Mouse (Mus musculus) ovary, adult 10 weeks (tissue): ENCODE data around the gene Sike1. TPM values are rescaled to one million over a fixed set of nuclear protein-coding genes. Genes with fewer than 3 reads are reported as not detected.

Experiments
- polyA plus RNA-seq: library from polyadenylated mRNA; stranded (reverse); fragments of 350-450 nt; fragmentation: Illumina TruSeq; extraction: RNeasy Lipid Tissue Mini Kit (QIAGEN cat#74804); gene quantifications from one replicate; pipeline ENCODE4 v1.2.3, GENCODE M21; 2014

Gene Sike1
- 66.5 TPM for polyA plus RNA-seq

DNA sequence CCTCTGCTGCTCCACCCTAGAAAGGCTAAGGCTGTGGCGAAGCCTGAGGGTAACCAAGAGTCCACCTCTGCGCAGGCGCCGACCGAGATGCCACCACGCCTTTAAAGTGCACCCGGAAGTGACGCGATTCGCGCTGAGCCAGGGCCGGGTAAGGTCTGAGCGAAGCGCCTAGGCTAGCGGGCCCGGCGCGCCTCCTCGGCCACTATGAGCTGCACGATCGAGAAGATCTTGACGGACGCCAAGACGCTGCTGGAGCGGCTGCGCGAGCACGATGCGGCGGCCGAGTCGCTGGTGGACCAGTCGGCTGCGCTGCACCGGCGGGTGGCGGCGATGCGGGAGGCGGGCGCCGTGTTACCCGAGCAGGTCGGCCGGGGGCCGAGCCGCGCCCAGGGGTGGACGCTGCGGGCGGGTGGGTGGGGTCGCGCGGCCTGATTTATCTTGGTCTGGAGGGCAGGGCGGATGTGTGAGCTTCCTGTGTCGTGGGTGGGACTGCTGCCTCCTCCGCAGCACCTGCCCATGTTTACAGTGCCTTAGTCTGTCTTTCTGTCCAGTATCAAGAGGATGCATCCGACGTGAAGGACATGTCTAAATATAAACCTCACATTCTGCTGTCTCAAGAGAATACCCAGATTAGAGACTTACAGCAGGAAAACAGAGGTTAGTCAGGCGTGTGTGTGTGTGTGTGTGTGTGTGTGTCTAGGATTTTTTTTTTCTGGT lies at the start of gene Sike1:
Sike1 (plus strand) TSS at position 104 of the 717 bp plus-strand sequence.

GRCm38 (mm10) chr3:102964033-102964432 lies 31.5 kb upstream of the Sike1 start, which contains the start of gene Nr1h5:
TSS of gene Nr1h5 (minus strand) at chr3:102964133.

DNA sequence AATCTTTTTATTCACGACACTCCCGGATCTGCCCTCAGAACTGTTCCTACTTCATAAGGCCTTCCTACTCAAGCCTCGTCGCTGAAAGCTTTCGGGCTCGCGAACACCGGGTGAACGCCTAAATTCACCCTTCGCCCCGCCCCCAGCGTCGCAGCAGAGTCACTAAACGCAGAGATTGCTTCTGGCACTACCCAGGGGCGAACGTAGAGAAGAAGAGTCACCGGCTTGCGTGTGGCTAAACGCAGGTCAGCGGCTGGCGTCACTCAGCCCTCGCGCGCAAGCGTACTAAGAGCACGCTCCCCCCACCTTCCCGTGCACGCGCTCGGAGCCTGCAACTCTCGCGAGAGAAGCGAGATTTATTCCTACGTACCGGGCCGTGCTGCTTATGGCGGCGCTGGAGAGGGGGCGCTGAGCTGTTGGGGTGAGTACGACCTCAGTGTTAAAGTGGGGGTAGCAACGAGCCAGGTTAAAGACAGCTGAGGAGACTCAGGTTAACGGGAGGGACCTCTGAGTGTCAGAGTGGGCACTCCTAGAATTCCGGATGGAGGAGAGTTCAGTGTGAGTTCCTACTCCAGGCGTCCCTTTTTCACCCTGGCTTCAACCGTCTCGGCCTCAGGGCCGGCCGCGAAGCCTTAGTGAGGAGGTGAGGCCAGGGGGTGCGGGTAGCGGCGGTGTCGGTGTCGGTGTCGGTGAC lies 24.9 kb downstream of the Sike1 start, which contains the start of gene Csde1:
Csde1 (plus strand) TSS at position 178 of the 694 bp plus-strand sequence.

Other genes starting within 250 kb of the Sike1 start
- gene Tshb, start 213.0 kb upstream of the Sike1 start, polyA plus RNA-seq: not detected
- gene Sycp1, start 59.6 kb upstream of the Sike1 start, polyA plus RNA-seq: 3.0 TPM
- gene Nr1h5, start 31.6 kb upstream of the Sike1 start, polyA plus RNA-seq: not detected
- 826 TPM for gene Csde1, start 24.7 kb downstream of the Sike1 start, polyA plus RNA-seq
- 78.1 TPM for gene Nras, start 62.6 kb downstream of the Sike1 start, polyA plus RNA-seq
- gene Ampd1, start 78.3 kb downstream of the Sike1 start, polyA plus RNA-seq: not detected
- gene Dennd2c, start 106.9 kb downstream of the Sike1 start, polyA plus RNA-seq: 7.1 TPM
- gene Bcas2, start 175.9 kb downstream of the Sike1 start, polyA plus RNA-seq: 119 TPM